8 mouse cellular contexts compared by ENCODE assay signal in genomic region chr12:111813766-111814617, GRCm38 (mm10). TPM values are rescaled to one million over a fixed set of nuclear protein-coding genes. Genes with fewer than 3 reads are reported as not detected.
DNase-seq lines count a peak whose midpoint lies in the region; ATAC-seq lines count a peak whose summit lies in the region.

Gene Xrcc3 (minus strand): TSS chr12:111813873.
Gene Zfyve21 (plus strand): TSS chr12:111814170.

- H3K4me3 ChIP-seq in heart, embryonic 10.5 days, result peak within 1 kb of the TSS; percentile 84
- H3K4me3 ChIP-seq in kidney, embryonic 15.5 days (replicated peaks), result peak within 1 kb of the TSS; percentile 65

- peak within 1 kb of the TSS; percentile 86 for H3K4me2 ChIP-seq in kidney, embryonic 15.5 days

- under 1% methylated on average over 87 of the region's 87 CpGs for WGBS in heart, embryonic 10.5 days
- WGBS in kidney, embryonic 15.5 days, result under 1% methylated on average over 86 of the region's 87 CpGs

- ATAC-seq in erythroblast, adult 5-6 weeks (replicated peaks; ENCODE audit: low FRiP score, poor library complexity, severe bottlenecking), result peak; percentile 84
- ATAC-seq in kidney, embryonic 15.5 days (replicated peaks; ENCODE audit: low FRiP score), result peak; percentile 98
- ATAC-seq in monocyte, adult 5-6 weeks (replicated peaks; ENCODE audit: insufficient number of reproducible peaks, low FRiP score, low TSS enrichment, poor library complexity, severe bottlenecking), result peak; percentile 97

- H3K9ac ChIP-seq in kidney, embryonic 15.5 days, result peak within 1 kb of the TSS; percentile 69

- H3K27ac ChIP-seq in heart, embryonic 10.5 days, result peak within 1 kb of the TSS; percentile 95
- H3K27ac ChIP-seq in kidney, embryonic 15.5 days, result peak within 1 kb of the TSS; percentile 96

- peak; percentile 94 to 96 for DNase-seq in B cell, adult 2 months
- peak; percentile 99 for DNase-seq in brain, adult 2 months (ENCODE audit: low read depth, low spot score)
- peak; percentile 100 for DNase-seq in heart, embryonic 10.5 days (ENCODE audit: low spot score)
- peak; percentile 99 for DNase-seq in liver
- DNase-seq in spleen, postnatal 4 days (ENCODE audit: low spot score in 2 of 2), result peak; percentile 97

- H3K27me3 ChIP-seq in heart, embryonic 10.5 days (ENCODE audit: insufficient read depth, poor library complexity, severe bottlenecking), result no peaks in the 10 kb centered on the region
- H3K27me3 ChIP-seq in kidney, embryonic 15.5 days, result no peaks in the 10 kb centered on the region

- peaks cover 72% of the 10 kb centered on the region for H3K4me1 ChIP-seq in heart, embryonic 10.5 days
- peaks cover 66% of the 10 kb centered on the region for H3K4me1 ChIP-seq in kidney, embryonic 15.5 days

- H3K36me3 ChIP-seq in heart, embryonic 10.5 days, result peaks cover 18% of the 10 kb centered on the region; the same call in 1 of the 2 replicates
- H3K36me3 ChIP-seq in kidney, embryonic 15.5 days, result peaks cover 13% of the 10 kb centered on the region; the same call in 1 of the 2 replicates

- H3K9me3 ChIP-seq in heart, embryonic 10.5 days, result no peaks in the 10 kb centered on the region
- no peaks in the 10 kb centered on the region for H3K9me3 ChIP-seq in kidney, embryonic 15.5 days (replicated peaks)

RNA-seq across cellular contexts. Expression of gene Xrcc3, which starts in this region (rescaled TPM):
- total RNA-seq in erythroblast, adult 5-6 weeks (2015; ENCODE audit: low replicate concordance), result 1.7 and 1.9 TPM in 2 replicates
- total RNA-seq in erythroblast, adult 5-6 weeks (2017; ENCODE audit: low replicate concordance), result 2.0 and 5.6 TPM in 2 replicates
- polyA plus RNA-seq in heart, embryonic 10.5 days (2016; fragmentation: Nextera tagmentation; extraction: Ambion mirVana), result 10.5 and 13.8 TPM in 2 replicates
- polyA plus RNA-seq in kidney, embryonic 15.5 days (2015; fragmentation: Nextera tagmentation; extraction: Ambion mirVana), result 14.0 and 14.3 TPM in 2 replicates
- 0.11 to 2.1 TPM (median 1.9 TPM) in 3 replicates for total RNA-seq in monocyte, adult 5-6 weeks (2017)

RNA-seq across cellular contexts. Expression of gene Zfyve21, which starts in this region (rescaled TPM):
- total RNA-seq in erythroblast, adult 5-6 weeks (2015; ENCODE audit: low replicate concordance), result 2.5 and 3.3 TPM in 2 replicates
- total RNA-seq in erythroblast, adult 5-6 weeks (2017; ENCODE audit: low replicate concordance), result 2.4 and 4.9 TPM in 2 replicates
- polyA plus RNA-seq in heart, embryonic 10.5 days (2016; fragmentation: Nextera tagmentation; extraction: Ambion mirVana), result 104 and 109 TPM in 2 replicates
- polyA plus RNA-seq in kidney, embryonic 15.5 days (2015; fragmentation: Nextera tagmentation; extraction: Ambion mirVana), result 117 and 125 TPM in 2 replicates
- total RNA-seq in monocyte, adult 5-6 weeks (2017), result 1.0 to 3.8 TPM (median 3.5 TPM) in 3 replicates

Comparison
In these comparisons a context has a peak if more than half of its experiments do, and no peak if none do; other contexts are left out.
1. Peak in every context shown above with its lines: DNase-seq, ATAC-seq, H3K4me3 ChIP-seq and H3K27ac ChIP-seq.